Mouse (Mus musculus) ES-E14 (cell line): ENCODE measurements around the gene Zfp639. TPM values are rescaled to one million over a fixed set of nuclear protein-coding genes. Genes with fewer than 3 reads are reported as not detected.

ENCODE experiments used
- DNase-seq: peaks from one replicate; pipeline ENCODE4 v3.0.0-alpha.2; 2013; ENCODE audit warnings: low read depth, low spot score
- H3K27ac ChIP-seq: 2 replicates; pipeline ENCODE4 v1.5.1; 2012; ENCODE audit warnings: low read depth, mild to moderate bottlenecking, low read length, moderate library complexity, mixed read lengths; ENCODE audit not compliant: poor library complexity, insufficient read depth, severe bottlenecking
- H3K36me3 ChIP-seq: 2 replicates; pipeline ENCODE4 v1.6.1; 2012; ENCODE audit warnings: mild to moderate bottlenecking, low read length, moderate library complexity, mixed read lengths; ENCODE audit not compliant: control insufficient read depth, poor library complexity, insufficient read depth, severe bottlenecking
- H3K4me1 ChIP-seq, 2 experiments: fragments of 150-350 bp in 1 of 2; sonication (generic) in 1 of 2; 2 replicates each; pipeline ENCODE4 v1.6.1; 2012; ENCODE audit warnings: low read length in 2 of 2, mild to moderate bottlenecking in 1 of 2, mixed read lengths in 1 of 2; ENCODE audit not compliant: control insufficient read depth in 2 of 2, insufficient read depth in 2 of 2, poor library complexity in 1 of 2
- H3K4me3 ChIP-seq, 2 experiments: fragments of 150-350 bp in 1 of 2; sonication (generic) in 1 of 2; 2 replicates each; pipeline ENCODE4 v1.5.1; 2012; ENCODE audit warnings: low read length in 2 of 2, low read depth in 1 of 2, mild to moderate bottlenecking in 1 of 2, mixed read lengths in 1 of 2; ENCODE audit not compliant: insufficient read depth in 1 of 2, poor library complexity in 1 of 2, severe bottlenecking in 1 of 2
- H3K9ac ChIP-seq: 2 replicates; pipeline ENCODE4 v1.6.1; 2012; ENCODE audit warnings: low read depth, mild to moderate bottlenecking, low read length, mixed read lengths; ENCODE audit not compliant: poor library complexity, insufficient read depth, severe bottlenecking
- H3K9me3 ChIP-seq: fragments of 150-350 bp; sonication (generic); 2 replicates; pipeline ENCODE4 v1.6.1; 2012; ENCODE audit warnings: low read depth, mild to moderate bottlenecking, low read length; ENCODE audit not compliant: control insufficient read depth, insufficient read depth
- CHD2 ChIP-seq: IDR thresholded peaks from 2 replicates; pipeline ENCODE4 v1.6.1; 2014; ENCODE audit warnings: mild to moderate bottlenecking, low read depth, low read length, inconsistent platforms
- HCFC1 ChIP-seq: IDR thresholded peaks from 2 replicates; pipeline ENCODE4 v1.6.1; 2012; ENCODE audit warnings: low read length, inconsistent platforms, borderline replicate concordance; ENCODE audit not compliant: insufficient read depth
- MAFK ChIP-seq: IDR thresholded peaks from 2 replicates; pipeline ENCODE4 v1.6.1; 2014; ENCODE audit warnings: mild to moderate bottlenecking, low read depth, low read length, inconsistent platforms; ENCODE audit not compliant: insufficient read depth
- ZC3H11A ChIP-seq: IDR thresholded peaks from 2 replicates; pipeline ENCODE4 v1.6.1; 2012; ENCODE audit warnings: low read depth, mild to moderate bottlenecking, inconsistent platforms, low read length, borderline replicate concordance
- ZNF384 ChIP-seq: IDR thresholded peaks from 2 replicates; pipeline ENCODE4 v1.6.1; 2012; ENCODE audit warnings: low read depth, low read length, inconsistent platforms
- in situ Hi-C, 2 experiments: fragments of 600-800 bp; cut with MboI; formaldehyde crosslinking; loops; one replicate each; pipeline ENCODE4 v1.15.1; 2025; ENCODE audit warnings: low sequenced_read_pairs in 2 of 2, inconsistent platforms in 1 of 2; ENCODE audit not compliant: unreplicated experiment in 2 of 2
- total RNA-seq: library from RNA; depleted of rRNA; stranded (reverse); fragments of 300-350 nt; gene quantifications from 2 replicates; pipeline ENCODE4 v1.2.3, GENCODE M21; 2012

Zfp639 gene
- total RNA-seq, 1 experiment, result 42.1 TPM

GRCm38 (mm10) chr3:32471098-32471497 is 39.0 kb upstream of the Zfp639 start:
- H3K4me3 ChIP-seq, result no peak overlapping the region
- no peak overlapping the region for H3K27ac ChIP-seq
- no peak overlapping the region for H3K9ac ChIP-seq
- no peaks in the 10 kb centered on the region for H3K36me3 ChIP-seq
- no peaks in the 10 kb centered on the region for H3K4me1 ChIP-seq
- TF ChIP-seq MAFK (no peak), CHD2 (no peak)
- no peak for DNase-seq
- H3K9me3 ChIP-seq, result no peaks in the 10 kb centered on the region
- in situ Hi-C loops, result no loop called here

GRCm38 (mm10) chr3:32472191-32472900 is 37.7 kb upstream of the Zfp639 start:
- DNase-seq, result no peak
- in situ Hi-C loops, result no loop called here
- TF ChIP-seq ZNF384 (no peak), ZC3H11A (no peak), CHD2 (no peak), HCFC1 (no peak), MAFK (no peak)
- Histone ChIP-seq H3K4me3 (no peak overlapping the region), H3K9ac (no peak overlapping the region), H3K27ac (no peak overlapping the region), H3K4me1 (no peaks in the 10 kb centered on the region), H3K36me3 (no peaks in the 10 kb centered on the region), H3K9me3 (no peaks in the 10 kb centered on the region)

- in situ Hi-C loops, result no loop called here
- no peaks in the 10 kb centered on the region for H3K4me1 ChIP-seq
- H3K9ac ChIP-seq, result no peak overlapping the region
- DNase-seq, result no peak
- no peak overlapping the region for H3K27ac ChIP-seq
- H3K4me3 ChIP-seq, result no peak overlapping the region
- no peaks in the 10 kb centered on the region for H3K9me3 ChIP-seq
- no peak for TF ChIP-seq MAFK
- TF ChIP-seq CHD2, result no peak
- TF ChIP-seq HCFC1, result no peak
- no peak for TF ChIP-seq ZNF384
- no peak for TF ChIP-seq ZC3H11A
- no peaks in the 10 kb centered on the region for H3K36me3 ChIP-seq
Observed at GRCm38 (mm10) chr3:32473184-32473583, 36.9 kb upstream of the Zfp639 start.

- TF ChIP-seq HCFC1 (no peak), MAFK (no peak), ZNF384 (no peak), ZC3H11A (no peak), CHD2 (no peak)
- H3K4me1 ChIP-seq, result no peaks in the 10 kb centered on the region
- no peaks in the 10 kb centered on the region for H3K9me3 ChIP-seq
- no peak for DNase-seq
- H3K4me3 ChIP-seq, result no peak overlapping the region; a peak in 1 of 4 replicates
- H3K27ac ChIP-seq, result no peak overlapping the region
- in situ Hi-C loops, result loop anchor here in 1 of 2 experiments (25.0 kb wide), 1 partner anchor 693 kb away; no protein-coding TSS in a partner anchor
- no peaks in the 10 kb centered on the region for H3K36me3 ChIP-seq
- H3K9ac ChIP-seq, result no peak overlapping the region
Observed at GRCm38 (mm10) chr3:32479961-32480360, 30.1 kb upstream of the Zfp639 start.
